Mouse (Mus musculus): ENCODE results near the gene Snrpb2. TPM values are rescaled to one million over a fixed set of nuclear protein-coding genes. Genes with fewer than 3 reads are reported as not detected.

Gene Snrpb2
- polyA plus RNA-seq, 1 experiment from 2014 or later = 46.2 TPM

DNA sequence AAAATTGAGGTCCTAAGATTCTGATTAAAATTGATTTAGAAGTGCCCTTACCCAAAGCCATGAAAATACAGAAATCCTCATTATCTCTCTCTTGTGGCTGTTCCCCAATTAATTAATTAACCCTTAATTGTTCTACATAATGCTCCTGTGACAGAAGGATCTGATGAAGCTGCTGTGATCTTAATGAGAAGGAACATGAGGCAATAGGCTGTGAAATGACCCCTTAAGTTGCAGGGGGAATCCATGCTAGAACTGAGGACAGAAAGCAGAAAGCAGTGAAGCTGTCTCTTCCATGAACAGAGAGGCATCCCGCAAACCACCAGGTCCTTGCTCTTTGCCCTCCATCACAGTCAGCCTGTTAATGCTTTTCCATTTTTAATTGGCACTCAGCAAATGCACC lies 31.6 kb upstream of the Snrpb2 start:
- Histone ChIP-seq H3K27ac (replicated peaks in 1 of 2; ENCODE audit: control insufficient read depth in 1 of 2, insufficient read depth in 1 of 2, low read depth in 2 of 2, low read length in 2 of 2) (no peak overlapping the region), H3K9ac (ENCODE audit: low read length) (no peak overlapping the region), H3K4me3 (ENCODE audit: control insufficient read depth in 1 of 2, insufficient read depth in 1 of 2, low read depth in 1 of 2, low read length in 2 of 2) (no peak overlapping the region), H3K4me2 (ENCODE audit: low read length) (no peak overlapping the region), H3K36me3 (ENCODE audit: control insufficient read depth, insufficient read depth, low read length) (no peaks in the 10 kb centered on the region), H3K4me1 (ENCODE audit: control insufficient read depth in 2 of 2, insufficient read depth in 2 of 2, low read length in 2 of 2) (no peaks in the 10 kb centered on the region), H3K27me3 (ENCODE audit: control insufficient read depth, insufficient read depth, low read length) (no peaks in the 10 kb centered on the region), H3K9me3 (ENCODE audit: control insufficient read depth, low read length) (no peaks in the 10 kb centered on the region)
- no peak for ATAC-seq (ENCODE audit: insufficient number of reproducible peaks, insufficient read depth, low FRiP score, low read depth)
- 79% methylated on average over 1 of the region's 1 CpGs for WGBS

DNA sequence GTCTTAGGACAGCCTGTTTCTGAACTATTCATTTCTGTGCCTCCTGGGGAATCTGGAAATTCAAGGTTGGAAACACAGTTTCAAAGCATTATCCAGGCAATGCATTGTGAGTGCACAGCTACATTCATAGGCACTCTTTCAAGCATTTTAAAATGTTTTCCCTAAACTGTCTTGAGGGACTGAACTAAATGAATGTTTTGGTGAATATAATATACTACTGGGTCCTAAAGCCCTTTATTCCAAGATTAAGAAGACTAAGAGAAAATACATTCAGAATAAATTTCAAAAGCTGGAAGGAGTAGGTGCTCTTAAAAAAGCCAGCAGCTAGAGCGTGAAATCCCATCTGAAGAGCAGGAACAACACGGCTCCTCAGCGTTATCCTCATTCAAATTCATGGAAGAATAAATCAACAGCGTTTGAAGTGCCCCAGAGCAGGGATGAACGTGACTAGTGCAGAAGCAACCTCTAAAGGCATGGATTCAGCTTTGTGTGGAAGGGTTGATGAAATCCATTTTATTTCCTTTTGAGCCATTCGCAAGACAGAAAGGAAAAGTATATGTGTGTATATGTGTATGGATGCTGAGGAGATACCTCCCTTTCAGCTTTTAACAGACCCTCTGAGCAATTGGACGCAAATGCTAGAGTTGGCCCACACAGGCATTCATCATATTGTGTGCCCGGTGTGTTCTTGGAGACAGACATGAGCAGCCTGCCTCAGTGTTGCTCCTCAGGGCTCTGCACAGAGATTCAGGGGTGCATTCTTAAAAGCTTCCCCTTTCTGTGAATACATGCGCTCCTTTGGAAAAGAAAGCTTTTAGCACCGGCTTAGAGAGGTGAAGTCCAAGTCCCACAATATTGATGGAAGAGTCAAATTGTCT lies 30.2 kb upstream of the Snrpb2 start:
- 74% methylated on average over 10 of the region's 10 CpGs for WGBS
- no peaks in the 10 kb centered on the region for H3K36me3 ChIP-seq (ENCODE audit: control insufficient read depth, insufficient read depth, low read length)
- no peak for ATAC-seq (ENCODE audit: insufficient number of reproducible peaks, insufficient read depth, low FRiP score, low read depth)
- no peaks in the 10 kb centered on the region for H3K9me3 ChIP-seq (ENCODE audit: control insufficient read depth, low read length)
- no peak overlapping the region for H3K4me3 ChIP-seq (ENCODE audit: control insufficient read depth in 1 of 2, insufficient read depth in 1 of 2, low read depth in 1 of 2, low read length in 2 of 2)
- H3K4me1 ChIP-seq (ENCODE audit: control insufficient read depth in 2 of 2, insufficient read depth in 2 of 2, low read length in 2 of 2) = no peaks in the 10 kb centered on the region
- no peak overlapping the region for H3K27ac ChIP-seq (replicated peaks in 1 of 2; ENCODE audit: control insufficient read depth in 1 of 2, insufficient read depth in 1 of 2, low read depth in 2 of 2, low read length in 2 of 2)
- H3K4me2 ChIP-seq (ENCODE audit: low read length) = no peak overlapping the region
- H3K9ac ChIP-seq (ENCODE audit: low read length) = no peak overlapping the region
- H3K27me3 ChIP-seq (ENCODE audit: control insufficient read depth, insufficient read depth, low read length) = no peaks in the 10 kb centered on the region

DNA sequence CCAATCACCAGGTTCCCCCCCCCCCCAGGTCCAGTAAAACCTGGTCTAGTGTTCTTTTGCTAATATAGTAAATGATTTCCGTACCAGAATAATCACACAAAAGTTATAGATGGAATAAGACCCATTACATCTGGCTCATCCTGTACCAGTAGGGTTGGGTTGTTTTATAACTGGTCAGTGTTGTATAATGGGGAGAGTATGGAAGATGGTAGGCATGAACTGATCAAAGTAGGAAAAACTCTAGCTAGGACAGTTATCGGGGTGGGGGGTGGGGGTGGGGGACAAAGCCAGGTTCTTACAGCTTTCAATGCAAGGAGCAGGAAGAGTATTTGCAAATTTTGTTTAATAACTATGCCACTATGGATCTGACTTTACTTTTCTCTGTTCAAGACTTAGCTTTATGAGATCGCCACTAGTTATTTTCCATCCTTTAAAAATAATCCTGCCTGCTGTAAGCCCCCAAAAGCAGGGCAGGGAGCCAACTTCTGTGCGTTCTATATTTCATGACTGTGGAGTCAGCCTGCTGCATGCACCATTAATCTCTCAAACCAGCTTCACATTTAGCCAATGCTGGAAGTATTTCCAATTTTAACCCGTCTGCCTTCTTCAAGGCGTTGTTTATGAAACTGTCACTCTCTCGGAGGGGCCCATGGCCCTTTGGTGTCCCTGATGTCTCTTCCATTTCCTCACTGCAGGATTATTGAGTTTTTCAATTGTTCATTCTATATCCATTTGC lies 28.3 kb upstream of the Snrpb2 start:
- ATAC-seq (ENCODE audit: insufficient number of reproducible peaks, insufficient read depth, low FRiP score, low read depth) = no peak
- no peaks in the 10 kb centered on the region for H3K27me3 ChIP-seq (ENCODE audit: control insufficient read depth, insufficient read depth, low read length)
- H3K27ac ChIP-seq (replicated peaks in 1 of 2; ENCODE audit: control insufficient read depth in 1 of 2, insufficient read depth in 1 of 2, low read depth in 2 of 2, low read length in 2 of 2) = no peak overlapping the region
- no peaks in the 10 kb centered on the region for H3K9me3 ChIP-seq (ENCODE audit: control insufficient read depth, low read length)
- no peak overlapping the region for H3K9ac ChIP-seq (ENCODE audit: low read length)
- WGBS = 69% methylated on average over 7 of the region's 7 CpGs
- no peaks in the 10 kb centered on the region for H3K4me1 ChIP-seq (ENCODE audit: control insufficient read depth in 2 of 2, insufficient read depth in 2 of 2, low read length in 2 of 2)
- H3K36me3 ChIP-seq (ENCODE audit: control insufficient read depth, insufficient read depth, low read length) = no peaks in the 10 kb centered on the region
- H3K4me2 ChIP-seq (ENCODE audit: low read length) = no peak overlapping the region
- no peak overlapping the region for H3K4me3 ChIP-seq (ENCODE audit: control insufficient read depth in 1 of 2, insufficient read depth in 1 of 2, low read depth in 1 of 2, low read length in 2 of 2)

- H3K4me3 ChIP-seq (ENCODE audit: control insufficient read depth in 1 of 2, insufficient read depth in 1 of 2, low read depth in 1 of 2, low read length in 2 of 2) = no peak overlapping the region
- H3K36me3 ChIP-seq (ENCODE audit: control insufficient read depth, insufficient read depth, low read length) = no peaks in the 10 kb centered on the region
- 73% methylated on average over 10 of the region's 10 CpGs for WGBS
- H3K4me2 ChIP-seq (ENCODE audit: low read length) = no peak overlapping the region
- no peaks in the 10 kb centered on the region for H3K4me1 ChIP-seq (ENCODE audit: control insufficient read depth in 2 of 2, insufficient read depth in 2 of 2, low read length in 2 of 2)
- ATAC-seq (ENCODE audit: insufficient number of reproducible peaks, insufficient read depth, low FRiP score, low read depth) = no peak
- no peaks in the 10 kb centered on the region for H3K9me3 ChIP-seq (ENCODE audit: control insufficient read depth, low read length)
- no peak overlapping the region for H3K27ac ChIP-seq (replicated peaks in 1 of 2; ENCODE audit: control insufficient read depth in 1 of 2, insufficient read depth in 1 of 2, low read depth in 2 of 2, low read length in 2 of 2)
- no peak overlapping the region for H3K9ac ChIP-seq (ENCODE audit: low read length)
- H3K27me3 ChIP-seq (ENCODE audit: control insufficient read depth, insufficient read depth, low read length) = no peaks in the 10 kb centered on the region
Measured at GRCm38 (mm10) chr2:143035086-143035593, 27.7 kb upstream of the Snrpb2 start.

DNA sequence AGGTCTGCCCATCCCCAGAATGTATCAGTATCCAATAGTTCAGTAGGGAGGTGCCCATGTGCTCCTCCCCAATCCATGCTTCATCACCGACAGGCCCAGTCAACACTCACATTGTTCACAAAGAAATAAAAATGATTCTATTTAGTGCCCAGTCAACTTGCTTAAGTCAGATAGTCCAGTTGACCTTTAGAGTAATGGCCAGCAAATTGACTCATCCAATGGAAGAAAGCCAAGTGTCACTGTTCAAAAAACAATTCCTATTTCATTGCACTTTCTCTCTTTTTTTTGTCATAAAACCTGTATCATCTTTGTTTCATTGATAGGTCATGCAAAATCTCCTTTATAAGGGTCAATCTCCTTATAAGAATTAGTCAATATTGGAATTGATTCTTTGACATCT lies 21.2 kb upstream of the Snrpb2 start:
- Histone ChIP-seq H3K4me3 (ENCODE audit: control insufficient read depth in 1 of 2, insufficient read depth in 1 of 2, low read depth in 1 of 2, low read length in 2 of 2) (no peak overlapping the region), H3K9ac (ENCODE audit: low read length) (no peak overlapping the region), H3K27me3 (ENCODE audit: control insufficient read depth, insufficient read depth, low read length) (no peaks in the 10 kb centered on the region), H3K36me3 (ENCODE audit: control insufficient read depth, insufficient read depth, low read length) (no peaks in the 10 kb centered on the region), H3K9me3 (ENCODE audit: control insufficient read depth, low read length) (no peaks in the 10 kb centered on the region), H3K27ac (replicated peaks in 1 of 2; ENCODE audit: control insufficient read depth in 1 of 2, insufficient read depth in 1 of 2, low read depth in 2 of 2, low read length in 2 of 2) (no peak overlapping the region), H3K4me2 (ENCODE audit: low read length) (no peak overlapping the region), H3K4me1 (ENCODE audit: control insufficient read depth in 2 of 2, insufficient read depth in 2 of 2, low read length in 2 of 2) (no peaks in the 10 kb centered on the region)
- WGBS = 84% methylated on average over 1 of the region's 1 CpGs
- ATAC-seq (ENCODE audit: insufficient number of reproducible peaks, insufficient read depth, low FRiP score, low read depth) = no peak

DNA sequence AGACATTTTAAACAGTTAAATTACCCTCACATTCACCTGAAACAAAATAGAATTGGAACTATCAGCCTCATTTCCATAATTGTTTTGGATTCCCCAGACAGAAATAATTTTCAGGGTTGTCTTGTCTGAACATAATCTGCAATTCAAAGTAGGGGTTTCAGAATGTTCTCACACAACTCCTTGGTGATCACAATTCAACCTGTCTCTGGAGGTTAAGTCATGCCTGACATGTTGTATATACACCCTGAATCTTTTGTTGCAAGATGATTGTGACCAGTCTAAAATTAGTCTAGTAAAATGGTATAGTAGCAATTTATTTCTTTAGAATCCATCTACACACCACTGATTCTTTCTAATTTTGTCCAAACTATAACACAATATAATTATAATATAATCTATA lies 7.6 kb upstream of the Snrpb2 start:
- no peaks in the 10 kb centered on the region for H3K4me1 ChIP-seq (ENCODE audit: control insufficient read depth in 2 of 2, insufficient read depth in 2 of 2, low read length in 2 of 2)
- no peak overlapping the region for H3K27ac ChIP-seq (replicated peaks in 1 of 2; ENCODE audit: control insufficient read depth in 1 of 2, insufficient read depth in 1 of 2, low read depth in 2 of 2, low read length in 2 of 2)
- H3K4me2 ChIP-seq (ENCODE audit: low read length) = no peak overlapping the region
- H3K9ac ChIP-seq (ENCODE audit: low read length) = no peak overlapping the region
- H3K4me3 ChIP-seq (ENCODE audit: control insufficient read depth in 1 of 2, insufficient read depth in 1 of 2, low read depth in 1 of 2, low read length in 2 of 2) = no peak overlapping the region
- no peaks in the 10 kb centered on the region for H3K27me3 ChIP-seq (ENCODE audit: control insufficient read depth, insufficient read depth, low read length)
- ATAC-seq (ENCODE audit: insufficient number of reproducible peaks, insufficient read depth, low FRiP score, low read depth) = no peak
- no peaks in the 10 kb centered on the region for H3K36me3 ChIP-seq (ENCODE audit: control insufficient read depth, insufficient read depth, low read length)
- H3K9me3 ChIP-seq (ENCODE audit: control insufficient read depth, low read length) = no peaks in the 10 kb centered on the region

DNA sequence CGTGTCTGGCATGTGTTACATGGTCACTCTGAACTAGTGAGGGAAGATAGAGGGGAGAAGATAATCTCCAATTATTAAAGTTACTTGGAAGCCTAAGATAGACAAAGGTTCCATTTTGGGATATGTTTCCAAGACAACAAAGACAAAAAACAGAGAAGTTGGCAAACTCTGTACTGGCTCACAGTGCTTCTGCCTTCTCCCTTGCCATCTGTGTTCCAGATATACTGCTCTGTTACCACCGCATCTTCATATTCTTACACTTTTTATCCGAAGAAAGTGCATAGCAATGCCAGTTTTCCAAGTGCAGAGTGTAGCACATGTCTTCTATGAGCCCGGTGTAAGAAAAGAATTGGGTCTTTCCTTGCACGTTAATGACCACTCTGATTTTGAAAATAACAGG lies 6.1 kb upstream of the Snrpb2 start:
- Histone ChIP-seq H3K27me3 (ENCODE audit: control insufficient read depth, insufficient read depth, low read length) (no peaks in the 10 kb centered on the region), H3K4me3 (ENCODE audit: control insufficient read depth in 1 of 2, insufficient read depth in 1 of 2, low read depth in 1 of 2, low read length in 2 of 2) (no peak overlapping the region), H3K4me1 (ENCODE audit: control insufficient read depth in 2 of 2, insufficient read depth in 2 of 2, low read length in 2 of 2) (no peaks in the 10 kb centered on the region), H3K4me2 (ENCODE audit: low read length) (no peak overlapping the region), H3K36me3 (ENCODE audit: control insufficient read depth, insufficient read depth, low read length) (no peaks in the 10 kb centered on the region), H3K27ac (replicated peaks in 1 of 2; ENCODE audit: control insufficient read depth in 1 of 2, insufficient read depth in 1 of 2, low read depth in 2 of 2, low read length in 2 of 2) (no peak overlapping the region), H3K9ac (ENCODE audit: low read length) (no peak overlapping the region), H3K9me3 (ENCODE audit: control insufficient read depth, low read length) (no peaks in the 10 kb centered on the region)
- 68% methylated on average over 5 of the region's 5 CpGs for WGBS
- no peak for ATAC-seq (ENCODE audit: insufficient number of reproducible peaks, insufficient read depth, low FRiP score, low read depth)

Data from heart, embryonic 14.5 days (tissue).